Mouse (Mus musculus) ES-E14 (cell line): ENCODE data around the gene Hoxd10.

Experiments used
- CHD2 ChIP-seq: IDR thresholded peaks from 2 replicates; pipeline ENCODE4 v1.6.1; 2014; ENCODE audit warnings: mild to moderate bottlenecking, low read depth, low read length, inconsistent platforms
- HCFC1 ChIP-seq: IDR thresholded peaks from 2 replicates; pipeline ENCODE4 v1.6.1; 2012; ENCODE audit warnings: low read length, inconsistent platforms, borderline replicate concordance; ENCODE audit not compliant: insufficient read depth
- MAFK ChIP-seq: IDR thresholded peaks from 2 replicates; pipeline ENCODE4 v1.6.1; 2014; ENCODE audit warnings: mild to moderate bottlenecking, low read depth, low read length, inconsistent platforms; ENCODE audit not compliant: insufficient read depth
- ZC3H11A ChIP-seq: IDR thresholded peaks from 2 replicates; pipeline ENCODE4 v1.6.1; 2012; ENCODE audit warnings: low read depth, mild to moderate bottlenecking, inconsistent platforms, low read length, borderline replicate concordance
- ZNF384 ChIP-seq: IDR thresholded peaks from 2 replicates; pipeline ENCODE4 v1.6.1; 2012; ENCODE audit warnings: low read depth, low read length, inconsistent platforms

GRCm38 (mm10) chr2:74676376-74677052, 15.2 kb upstream of the Hoxd10 start:
- TF ChIP-seq ZC3H11A (no peak), ZNF384 (no peak), CHD2 (no peak), MAFK (no peak), HCFC1 (no peak)
